23 mouse cellular contexts compared by ENCODE assay signal in genomic region chr17:88175951-88176623, GRCm38 (mm10).
DNase-seq lines count a peak whose midpoint lies in the region; ATAC-seq and TF ChIP-seq lines count a peak whose summit lies in the region.
"Had no signal": no experiment of that assay in that cellular context is flagged by ENCODE, and none has a peak within 500 bp of the region (broad histone marks: within the 10 kb centered on the region; RNA-seq: fewer than 3 reads in every experiment).

No protein-coding gene starts in this region.

- no peaks in the 10 kb centered on the region for H3K36me3 ChIP-seq in hindbrain, embryonic 14.5 days (replicated peaks; ENCODE audit: control insufficient read depth, insufficient read depth)
- no peaks in the 10 kb centered on the region for H3K36me3 ChIP-seq in hindbrain, embryonic 11.5 days (ENCODE audit: control insufficient read depth, insufficient read depth, low read length)
- H3K36me3 ChIP-seq in spleen, adult 2 months (ENCODE audit: control insufficient read depth, insufficient read depth, low read length), result no peaks in the 10 kb centered on the region
- H3K36me3 ChIP-seq in intestine, embryonic 16.5 days (ENCODE audit: control insufficient read depth, insufficient read depth, low read length), result no peaks in the 10 kb centered on the region
- H3K36me3 ChIP-seq: forebrain, embryonic 15.5 days; heart, embryonic 12.5 days; hindbrain, embryonic 15.5 days; kidney, embryonic 15.5 days; limb, embryonic 13.5 days; stomach, embryonic 15.5 days had no signal

- H3K27ac ChIP-seq in hindbrain, embryonic 14.5 days, result no peak overlapping the region
- H3K27ac ChIP-seq in hindbrain, embryonic 11.5 days (ENCODE audit: low read depth, low read length), result no peak overlapping the region
- peak overlapping the region; percentile 54 for H3K27ac ChIP-seq in spleen, adult 2 months (ENCODE audit: insufficient read depth, low read length)
- no peak overlapping the region for H3K27ac ChIP-seq in intestine, embryonic 16.5 days (ENCODE audit: low read length)
- H3K27ac ChIP-seq: forebrain, embryonic 15.5 days; hindbrain, embryonic 15.5 days; kidney, embryonic 15.5 days; limb, embryonic 13.5 days; liver, embryonic 14.5 days; stomach, embryonic 15.5 days had no signal

- no peak for TF ChIP-seq POLR2A in spleen, adult 2 months (IDR thresholded peaks at IDR 0.05; ENCODE audit: low read depth, low read length)

- no peak overlapping the region for H3K4me3 ChIP-seq in hindbrain, embryonic 14.5 days (replicated peaks; ENCODE audit: low read length)
- H3K4me3 ChIP-seq in hindbrain, embryonic 11.5 days (ENCODE audit: low read depth, low read length), result no peak overlapping the region
- no peak overlapping the region for H3K4me3 ChIP-seq in spleen, adult 2 months (ENCODE audit: extremely low read depth, insufficient read depth, insufficient read length)
- H3K4me3 ChIP-seq in intestine, embryonic 16.5 days (ENCODE audit: low read length), result no peak overlapping the region
- H3K4me3 ChIP-seq: forebrain, embryonic 15.5 days; heart, embryonic 12.5 days; hindbrain, embryonic 15.5 days; kidney, embryonic 15.5 days; limb, embryonic 13.5 days; stomach, embryonic 15.5 days had no signal

- no peak overlapping the region for H3K4me2 ChIP-seq in hindbrain, embryonic 14.5 days (replicated peaks)
- H3K4me2 ChIP-seq in hindbrain, embryonic 11.5 days (replicated peaks; ENCODE audit: low read depth, low read length), result no peak overlapping the region
- H3K4me2 ChIP-seq in intestine, embryonic 16.5 days (ENCODE audit: low read depth, low read length), result no peak overlapping the region
- H3K4me2 ChIP-seq: forebrain, embryonic 15.5 days; heart, embryonic 12.5 days; hindbrain, embryonic 15.5 days; kidney, embryonic 15.5 days; limb, embryonic 13.5 days; stomach, embryonic 15.5 days had no signal

- H3K27me3 ChIP-seq in hindbrain, embryonic 14.5 days (ENCODE audit: control insufficient read depth, insufficient read depth, low read length), result no peaks in the 10 kb centered on the region
- H3K27me3 ChIP-seq in hindbrain, embryonic 11.5 days (ENCODE audit: control insufficient read depth, insufficient read depth, low read length), result no peaks in the 10 kb centered on the region
- H3K27me3 ChIP-seq in spleen, adult 2 months (ENCODE audit: control insufficient read depth, insufficient read depth, low read length), result no peaks in the 10 kb centered on the region
- no peaks in the 10 kb centered on the region for H3K27me3 ChIP-seq in intestine, embryonic 16.5 days (replicated peaks; ENCODE audit: control insufficient read depth, insufficient read depth, low read length)
- H3K27me3 ChIP-seq: forebrain, embryonic 15.5 days; heart, embryonic 12.5 days; hindbrain, embryonic 15.5 days; kidney, embryonic 15.5 days; limb, embryonic 13.5 days; Patski; stomach, embryonic 15.5 days had no signal

- peak; percentile 8 for DNase-seq in hindbrain, embryonic 14.5 days (ENCODE audit: low spot score)
- DNase-seq in hindbrain, embryonic 11.5 days (ENCODE audit: low spot score), result no peak
- peak; percentile 79 to 86 for DNase-seq in B cell, adult 2 months
- peak; percentile 18 for DNase-seq in induced T-regulatory cell, adult 2 months (ENCODE audit: low read depth)
- peak; percentile 73 to 80 for DNase-seq in spleen, adult 2 months (ENCODE audit: low read depth in 1 of 2, low spot score in 2 of 2)
- no peak for DNase-seq in gastrocnemius, postnatal 25 days
- DNase-seq: adrenal gland, postnatal 10 days; cerebellum, adult 9-10 months; gastrocnemius, postnatal 36 days; heart, postnatal 14 days; right cerebral cortex, postnatal 4 days had no signal

- H3K4me1 ChIP-seq in hindbrain, embryonic 14.5 days (replicated peaks; ENCODE audit: control insufficient read depth, insufficient read depth, low read length), result no peaks in the 10 kb centered on the region
- no peaks in the 10 kb centered on the region for H3K4me1 ChIP-seq in hindbrain, embryonic 11.5 days (replicated peaks; ENCODE audit: control insufficient read depth, insufficient read depth, low read length)
- peaks cover 6% of the 10 kb centered on the region; the same call in 1 of the 2 replicates for H3K4me1 ChIP-seq in spleen, adult 2 months (ENCODE audit: control insufficient read depth, insufficient read depth, insufficient read length)
- no peaks in the 10 kb centered on the region; the same call in 1 of the 2 replicates for H3K4me1 ChIP-seq in intestine, embryonic 16.5 days (ENCODE audit: control insufficient read depth, insufficient read depth, low read length)
- H3K4me1 ChIP-seq: forebrain, embryonic 15.5 days; heart, embryonic 12.5 days; hindbrain, embryonic 15.5 days; kidney, embryonic 15.5 days; limb, embryonic 13.5 days; stomach, embryonic 15.5 days had no signal

- ATAC-seq in hindbrain, embryonic 14.5 days (ENCODE audit: low FRiP score), result no peak
- ATAC-seq in hindbrain, embryonic 11.5 days (ENCODE audit: low FRiP score), result no peak
- no peak for ATAC-seq in intestine, embryonic 16.5 days
- ATAC-seq: activated CD4-positive, CD25-positive, alpha-beta regulatory T cell, adult 4 months; forebrain, embryonic 15.5 days; intestine, postnatal 0 days; lung, postnatal 0 days; Patski had no signal

- no peak overlapping the region for H3K9ac ChIP-seq in hindbrain, embryonic 14.5 days
- no peak overlapping the region for H3K9ac ChIP-seq in hindbrain, embryonic 11.5 days (ENCODE audit: low read depth, low read length)
- H3K9ac ChIP-seq in intestine, embryonic 16.5 days (ENCODE audit: low read depth, low read length), result no peak overlapping the region
- H3K9ac ChIP-seq: forebrain, embryonic 15.5 days; heart, embryonic 12.5 days; hindbrain, embryonic 15.5 days; kidney, embryonic 15.5 days; limb, embryonic 13.5 days; liver, embryonic 14.5 days; stomach, embryonic 15.5 days had no signal

- 86% methylated on average over 4 of the region's 4 CpGs for whole genome bisulfite sequencing in hindbrain, embryonic 14.5 days
- WGBS in hindbrain, embryonic 11.5 days, result 93% methylated on average over 4 of the region's 4 CpGs
- WGBS in spleen, adult 2 months, result 15% methylated on average over 4 of the region's 4 CpGs
- WGBS in intestine, embryonic 16.5 days, result 80% methylated on average over 4 of the region's 4 CpGs

- TF ChIP-seq CTCF in spleen, adult 2 months (IDR thresholded peaks at IDR 0.05; ENCODE audit: extremely low read depth, insufficient read depth, insufficient read length, insufficient replicate concordance), result no peak

- no peaks in the 10 kb centered on the region for H3K9me3 ChIP-seq in hindbrain, embryonic 14.5 days (ENCODE audit: control insufficient read depth, low read length)
- H3K9me3 ChIP-seq in hindbrain, embryonic 11.5 days (ENCODE audit: control insufficient read depth, low read length), result no peaks in the 10 kb centered on the region
- no peaks in the 10 kb centered on the region for H3K9me3 ChIP-seq in intestine, embryonic 16.5 days (ENCODE audit: control insufficient read depth, low read length)
- H3K9me3 ChIP-seq: forebrain, embryonic 15.5 days; heart, embryonic 12.5 days; hindbrain, embryonic 15.5 days; kidney, embryonic 15.5 days; limb, embryonic 13.5 days; stomach, embryonic 15.5 days had no signal

Comparison
In these comparisons a context has a peak if more than half of its experiments do, and no peak if none do; other contexts are left out.
1. DNase-seq: peak in hindbrain, embryonic 14.5 days (single experiment), B cell, adult 2 months (2 of 2), induced T-regulatory cell, adult 2 months (single experiment) and spleen, adult 2 months (2 of 2); none in hindbrain, embryonic 11.5 days (single experiment) and gastrocnemius, postnatal 25 days (single experiment).